Comparison of ENCODE assay signal across 45 mouse cellular contexts in the genomic region with DNA sequence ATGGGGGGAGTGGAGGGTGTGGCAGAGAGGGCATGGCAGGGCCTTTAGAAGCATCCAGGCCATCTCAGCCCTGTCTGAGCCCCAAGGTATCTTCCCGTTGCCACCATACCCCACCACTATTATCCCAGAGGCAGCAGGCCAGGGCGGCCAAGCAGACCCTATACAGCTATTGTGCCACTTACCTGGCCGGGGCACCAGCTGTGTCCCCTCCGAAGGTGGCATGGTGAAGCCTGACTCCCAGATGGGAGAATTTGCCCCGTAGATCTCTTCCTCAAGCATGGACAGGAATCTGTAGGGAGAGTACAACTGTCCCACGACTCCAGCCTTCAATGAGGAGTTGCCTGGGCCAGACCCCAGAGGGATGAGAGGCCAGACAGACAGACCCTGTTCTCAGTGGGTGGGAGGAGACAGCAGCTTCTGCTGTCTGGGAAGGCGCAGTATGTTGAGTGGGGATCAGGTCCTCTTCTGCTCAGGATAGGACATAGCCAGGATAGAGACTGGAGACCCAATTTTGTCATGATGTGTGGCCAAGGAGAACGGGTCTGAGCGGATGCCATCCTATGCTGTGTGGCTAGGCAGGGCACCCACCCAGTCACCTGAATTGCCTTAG. TPM values are rescaled to one million over a fixed set of nuclear protein-coding genes. Genes with fewer than 3 reads are reported as not detected.
"Had no signal": no experiment of that assay in that cellular context is flagged by ENCODE, and none has a peak within 500 bp of the region (broad histone marks: within the 10 kb centered on the region; RNA-seq: fewer than 3 reads in every experiment).

No protein-coding gene starts in this region.

- H3K27me3 ChIP-seq: heart, embryonic 12.5 days; heart, embryonic 13.5 days; heart, embryonic 15.5 days; hindbrain, embryonic 15.5 days; intestine, embryonic 15.5 days; kidney, embryonic 15.5 days had no signal

- ATAC-seq: hindbrain, embryonic 16.5 days; hindbrain, postnatal 0 days; inflammation-experienced regulatory T-cells, adult 6 months; intestine, embryonic 15.5 days; intestine, embryonic 16.5 days; intestine, postnatal 0 days had no signal

- H3K4me3 ChIP-seq: heart, embryonic 10.5 days; heart, embryonic 12.5 days; heart, embryonic 13.5 days; heart, embryonic 15.5 days; hindbrain, embryonic 10.5 days; hindbrain, embryonic 12.5 days; hindbrain, embryonic 15.5 days; intestine, embryonic 15.5 days; kidney, embryonic 15.5 days; layer of hippocampus, adult 2 months; left cerebral cortex, adult 2 months had no signal

- H3K9me3 ChIP-seq: heart, embryonic 10.5 days; heart, embryonic 12.5 days; heart, embryonic 13.5 days; heart, embryonic 15.5 days; hindbrain, embryonic 10.5 days; hindbrain, embryonic 12.5 days; hindbrain, embryonic 15.5 days; intestine, embryonic 15.5 days; kidney, embryonic 15.5 days had no signal

- H3K27ac ChIP-seq: heart, embryonic 10.5 days; heart, embryonic 13.5 days; heart, embryonic 15.5 days; hindbrain, embryonic 10.5 days; hindbrain, embryonic 12.5 days; hindbrain, embryonic 14.5 days; hindbrain, embryonic 15.5 days; hindbrain, postnatal 0 days; intestine, embryonic 15.5 days; kidney, embryonic 15.5 days; kidney, postnatal 0 days; layer of hippocampus, adult 2 months; left cerebral cortex, adult 2 months had no signal

- H3K9ac ChIP-seq: heart, embryonic 12.5 days; heart, embryonic 13.5 days; heart, embryonic 15.5 days; hindbrain, embryonic 12.5 days; hindbrain, embryonic 14.5 days; hindbrain, embryonic 15.5 days; intestine, embryonic 15.5 days; kidney, embryonic 15.5 days had no signal

- DNase-seq: heart, postnatal 10 days; heart, postnatal 14 days; heart, postnatal 36 days; kidney, adult 11 months; kidney, adult 18-20 months; kidney, adult 2 months; kidney, adult 8-10 months; kidney, adult 9 months; kidney, postnatal 10 days; kidney, postnatal 14 days; kidney, postnatal 36 days; kidney, postnatal 4 days; layer of hippocampus, adult 9-11 months; layer of hippocampus, postnatal 36 days had no signal

- H3K4me2 ChIP-seq: heart, embryonic 11.5 days; heart, embryonic 12.5 days; heart, embryonic 13.5 days; heart, embryonic 15.5 days; hindbrain, embryonic 12.5 days; hindbrain, embryonic 14.5 days; hindbrain, embryonic 15.5 days; intestine, embryonic 15.5 days; kidney, embryonic 15.5 days had no signal

RNA-seq across cellular contexts. Expression of gene Hspb9, which starts 4.3 kb away (rescaled TPM):
- total RNA-seq: heart, postnatal 10 days; heart, postnatal 14 days; heart, postnatal 25 days; hematopoietic stem cell, adult 5-6 weeks; hindbrain, postnatal 0 days; layer of hippocampus, adult 18-20 months; layer of hippocampus, adult 2 months; layer of hippocampus, adult 8-10 months; layer of hippocampus, postnatal 10 days; layer of hippocampus, postnatal 14 days; layer of hippocampus, postnatal 25 days; layer of hippocampus, postnatal 36 days; left cerebral cortex, adult 18-20 months; left cerebral cortex, adult 2 months had no signal
- polyA plus RNA-seq: heart, embryonic 11.5 days; heart, embryonic 12.5 days; heart, embryonic 14.5 days; heart, embryonic 15.5 days; heart, postnatal 0 days; hindbrain, embryonic 14.5 days; intestine, embryonic 16.5 days; kidney, embryonic 15.5 days; kidney, embryonic 16.5 days; large intestine, adult 2 months had no signal

RNA-seq across cellular contexts. Expression of gene Zfp385c, which starts 17.1 kb away (rescaled TPM):
- polyA plus RNA-seq: inflammation-experienced regulatory T-cells, adult 6 months had no signal
